In genomic region chr11:72614336-72614735, GRCm38 (mm10) we compare ENCODE assay signal across 5 mouse cellular contexts. TPM values are rescaled to one million over a fixed set of nuclear protein-coding genes. Genes with fewer than 3 reads are reported as not detected.
DNase-seq lines count a peak whose midpoint lies in the region; ATAC-seq and TF ChIP-seq lines count a peak whose summit lies in the region.
"Not testable (repeated sequence)": the region's sequence is repeated elsewhere in the genome, so short reads cannot be mapped to it uniquely, and the experiment has no call there.

No protein-coding gene starts in this region.

- not testable (repeated sequence) for H3K27me3 ChIP-seq in CH12.LX (replicated peaks); stomach, postnatal 0 days (ENCODE audit: control insufficient read depth, insufficient read depth, low read length)

- H3K4me2 ChIP-seq in CH12.LX (ENCODE audit: insufficient read depth, low read depth, poor library complexity, severe bottlenecking); stomach, postnatal 0 days (replicated peaks; ENCODE audit: low read depth): not testable (repeated sequence)

- not testable (repeated sequence) for ATAC-seq in stomach, postnatal 0 days (ENCODE audit: low FRiP score, low TSS enrichment)

- dilution Hi-C loops in CH12.LX (cut with MboI; ENCODE audit: extremely low pct_ligation_motif_present, extremely low pct_unique_long_range_greater_than_20kb, low sequenced_read_pairs): not testable (repeated sequence)

- not testable (repeated sequence) for H3K27ac ChIP-seq in CH12.LX (ENCODE audit: insufficient read depth, low read depth); stomach, postnatal 0 days (replicated peaks)

- not testable (repeated sequence) for TF ChIP-seq EP300 in CH12.LX (IDR thresholded peaks at IDR 0.05; ENCODE audit: low read length); stomach, postnatal 0 days (optimal IDR thresholded peaks at IDR 0.05)

- peaks cover 5 to 15% of the 10 kb centered on the region in 2 experiments for H3K36me3 ChIP-seq in CH12.LX (replicated peaks in 1 of 2; ENCODE audit: control insufficient read depth in 1 of 2, insufficient read depth in 1 of 2, low read length in 1 of 2)
- H3K36me3 ChIP-seq in stomach, postnatal 0 days (ENCODE audit: control insufficient read depth, insufficient read depth, low read length): not testable (repeated sequence)

- H3K4me1 ChIP-seq in CH12.LX (ENCODE audit: control insufficient read depth in 1 of 2, insufficient read depth in 2 of 2): peaks cover 5 to 48% of the 10 kb centered on the region in 2 experiments
- not testable (repeated sequence) for H3K4me1 ChIP-seq in stomach, postnatal 0 days (replicated peaks; ENCODE audit: control insufficient read depth, insufficient read depth)

- not testable (repeated sequence) for TF ChIP-seq RAD21 in CH12.LX (IDR thresholded peaks at IDR 0.05; ENCODE audit: low read depth, low read length)

- TF ChIP-seq CTCF in CH12.LX (conservative IDR thresholded peaks at IDR 0.05 in 1 of 2, IDR thresholded peaks at IDR 0.05 in 1 of 2; ENCODE audit: low read depth in 2 of 2, low read length in 2 of 2): peak in 1 of 2 experiments; percentile 32; a peak in 2 of 4 replicates
- TF ChIP-seq CTCF in stomach, postnatal 0 days (IDR thresholded peaks at IDR 0.05; ENCODE audit: low read depth): peak; percentile 14; the same call in 1 of the 2 replicates

- not testable (repeated sequence) for H3K4me3 ChIP-seq in CH12.LX (replicated peaks in 1 of 3; ENCODE audit: low read depth in 2 of 3, low read length in 2 of 3, poor library complexity in 1 of 3); stomach, postnatal 0 days (ENCODE audit: low read depth, low read length)

- H3K9me3 ChIP-seq in CH12.LX (replicated peaks; ENCODE audit: low read length); stomach, postnatal 0 days (ENCODE audit: control insufficient read depth, low read length): not testable (repeated sequence)

- in situ Hi-C loops in CH12.LX (cut with MboI; ENCODE audit: low pct_ligation_motif_present, low pct_unique_long_range_greater_than_20kb, low sequenced_read_pairs): not testable (repeated sequence)

- WGBS in stomach, postnatal 0 days: 82% methylated on average over 3 of the region's 3 CpGs

- TF ChIP-seq POLR2A in CH12.LX (IDR thresholded peaks at IDR 0.05; ENCODE audit: low read depth, low read length): not testable (repeated sequence)

- H3K9ac ChIP-seq in CH12.LX (ENCODE audit: insufficient read depth, low read depth); stomach, postnatal 0 days (ENCODE audit: low read length): not testable (repeated sequence)

- H3K79me2 ChIP-seq in CH12.LX (replicated peaks; ENCODE audit: control insufficient read depth, extremely low read depth, insufficient read depth, poor library complexity, severe bottlenecking): peaks cover 83% of the 10 kb centered on the region

- DNase-seq in CH12.LX (ENCODE audit: extremely low read depth); stomach, postnatal 0 days (ENCODE audit: low spot score): not testable (repeated sequence)
- DNase-seq in ES-CJ7 (ENCODE audit: low read depth, low spot score): peak; percentile 52
- peak; percentile 57 for DNase-seq in R1 (ENCODE audit: low read depth, low spot score)
- DNase-seq in heart, adult 11 months: peak; percentile 78

TF ChIP-seq in CH12.LX, 34 proteins besides CTCF, POLR2A, EP300 and RAD21:
- peak; percentile 17 for TF ChIP-seq SMC3 (IDR thresholded peaks at IDR 0.05; ENCODE audit: low read depth, low read length)

RNA-seq across cellular contexts. Expression of gene Ube2g1, which starts 7.3 kb away (rescaled TPM):
- total RNA-seq in CH12.LX (2012; rRNA removed) (34.3 and 34.5 TPM in 2 replicates), CH12.LX (2014; rRNA removed) (74.4 and 78.3 TPM in 2 replicates)
- polyA plus RNA-seq in CH12.LX (2012; ENCODE audit: insufficient read length, low read depth): 52.8 and 73.8 TPM in 2 replicates
- polyA plus RNA-seq in stomach, postnatal 0 days (2015; fragmentation: Nextera tagmentation; extraction: Ambion mirVana): 43.6 and 43.7 TPM in 2 replicates
